Mouse (Mus musculus): ENCODE results near the gene Mmp17. TPM values are rescaled to one million over a fixed set of nuclear protein-coding genes. Genes with fewer than 3 reads are reported as not detected.
A peak's percentile ranks its signal among the peaks of the same experiment; 100 is the strongest.
"Not testable (repeated sequence)": the region's sequence is repeated elsewhere in the genome, so short reads cannot be mapped to it uniquely, and the experiment has no call there.

Gene Mmp17
- polyA plus RNA-seq, 1 experiment from 2014 or later = 2.0 TPM

- H3K9ac ChIP-seq = no peak overlapping the region
- no peaks in the 10 kb centered on the region for H3K4me1 ChIP-seq
- no peaks in the 10 kb centered on the region for H3K9me3 ChIP-seq
- ATAC-seq (ENCODE audit: borderline replicate concordance, extremely low read depth, low FRiP score, low TSS enrichment) = peak; percentile 36; the same call in 1 of the 2 replicates
- H3K4me2 ChIP-seq = no peak overlapping the region
- no peaks in the 10 kb centered on the region for H3K27me3 ChIP-seq
- no peak overlapping the region for H3K4me3 ChIP-seq
- H3K36me3 ChIP-seq = no peaks in the 10 kb centered on the region
- WGBS = 30% methylated on average over 19 of the region's 19 CpGs
- H3K27ac ChIP-seq = no peak overlapping the region; the same call in 1 of the 2 replicates
Measured at GRCm38 (mm10) chr5:129594116-129595114, 10.4 kb downstream of the Mmp17 start.

GRCm38 (mm10) chr5:129602071-129602487 lies 18.1 kb downstream of the Mmp17 start:
- H3K9ac ChIP-seq = no peak overlapping the region
- H3K4me2 ChIP-seq = no peak overlapping the region
- WGBS = 34% methylated on average over 16 of the region's 16 CpGs
- peak; percentile 3; the same call in 1 of the 2 replicates for ATAC-seq (ENCODE audit: borderline replicate concordance, extremely low read depth, low FRiP score, low TSS enrichment)
- H3K27me3 ChIP-seq = no peaks in the 10 kb centered on the region
- H3K4me1 ChIP-seq = no peaks in the 10 kb centered on the region
- H3K36me3 ChIP-seq = no peaks in the 10 kb centered on the region
- H3K4me3 ChIP-seq = no peak overlapping the region
- no peaks in the 10 kb centered on the region for H3K9me3 ChIP-seq
- no peak overlapping the region for H3K27ac ChIP-seq

GRCm38 (mm10) chr5:129607476-129607875 lies 23.5 kb downstream of the Mmp17 start:
- no peak overlapping the region for H3K27ac ChIP-seq
- no peaks in the 10 kb centered on the region for H3K9me3 ChIP-seq
- 70% methylated on average over 8 of the region's 8 CpGs for WGBS
- no peak overlapping the region for H3K9ac ChIP-seq
- no peaks in the 10 kb centered on the region for H3K36me3 ChIP-seq
- no peak overlapping the region for H3K4me3 ChIP-seq
- no peak overlapping the region for H3K4me2 ChIP-seq
- no peaks in the 10 kb centered on the region for H3K4me1 ChIP-seq
- H3K27me3 ChIP-seq = no peaks in the 10 kb centered on the region
- no peak for ATAC-seq (ENCODE audit: borderline replicate concordance, extremely low read depth, low FRiP score, low TSS enrichment)

- Histone ChIP-seq H3K36me3 (no peaks in the 10 kb centered on the region), H3K4me1 (no peaks in the 10 kb centered on the region), H3K4me3 (no peak overlapping the region), H3K9ac (no peak overlapping the region), H3K9me3 (no peaks in the 10 kb centered on the region), H3K27me3 (no peaks in the 10 kb centered on the region), H3K27ac (no peak overlapping the region), H3K4me2 (no peak overlapping the region)
- no peak for ATAC-seq (ENCODE audit: borderline replicate concordance, extremely low read depth, low FRiP score, low TSS enrichment)
- WGBS = 6% methylated on average over 1 of the region's 1 CpGs
Measured at GRCm38 (mm10) chr5:129611060-129611459, 27.1 kb downstream of the Mmp17 start.

GRCm38 (mm10) chr5:129620600-129620999 lies 36.6 kb downstream of the Mmp17 start:
- not testable (repeated sequence) for H3K9me3 ChIP-seq; H3K36me3 ChIP-seq; H3K27me3 ChIP-seq; H3K27ac ChIP-seq; H3K4me3 ChIP-seq; H3K9ac ChIP-seq; H3K4me2 ChIP-seq; H3K4me1 ChIP-seq; ATAC-seq (ENCODE audit: borderline replicate concordance, extremely low read depth, low FRiP score, low TSS enrichment)
- 58% methylated on average over 9 of the region's 9 CpGs for WGBS

GRCm38 (mm10) chr5:129621361-129621760 lies 37.4 kb downstream of the Mmp17 start:
- ATAC-seq (ENCODE audit: borderline replicate concordance, extremely low read depth, low FRiP score, low TSS enrichment) = no peak
- no peak overlapping the region for H3K9ac ChIP-seq
- 65% methylated on average over 5 of the region's 5 CpGs for WGBS
- no peak overlapping the region for H3K4me2 ChIP-seq
- no peaks in the 10 kb centered on the region for H3K4me1 ChIP-seq
- H3K27me3 ChIP-seq = no peaks in the 10 kb centered on the region
- no peak overlapping the region for H3K27ac ChIP-seq
- H3K9me3 ChIP-seq = no peaks in the 10 kb centered on the region
- no peaks in the 10 kb centered on the region for H3K36me3 ChIP-seq
- H3K4me3 ChIP-seq = no peak overlapping the region

GRCm38 (mm10) chr5:129626099-129626498 lies 42.1 kb downstream of the Mmp17 start:
- H3K4me2 ChIP-seq = no peak overlapping the region
- no peaks in the 10 kb centered on the region for H3K36me3 ChIP-seq
- no peak overlapping the region for H3K4me3 ChIP-seq
- H3K27me3 ChIP-seq = no peaks in the 10 kb centered on the region
- no peaks in the 10 kb centered on the region for H3K4me1 ChIP-seq
- ATAC-seq (ENCODE audit: borderline replicate concordance, extremely low read depth, low FRiP score, low TSS enrichment) = no peak
- no peak overlapping the region for H3K9ac ChIP-seq
- H3K27ac ChIP-seq = no peak overlapping the region
- WGBS = 79% methylated on average over 6 of the region's 6 CpGs
- no peaks in the 10 kb centered on the region for H3K9me3 ChIP-seq

- WGBS = 68% methylated on average over 4 of the region's 4 CpGs
- not testable (repeated sequence) for H3K27me3 ChIP-seq; H3K4me2 ChIP-seq; H3K36me3 ChIP-seq; H3K9ac ChIP-seq; ATAC-seq (ENCODE audit: borderline replicate concordance, extremely low read depth, low FRiP score, low TSS enrichment); H3K27ac ChIP-seq; H3K4me3 ChIP-seq; H3K4me1 ChIP-seq; H3K9me3 ChIP-seq
Measured at GRCm38 (mm10) chr5:129626586-129626985, 42.6 kb downstream of the Mmp17 start.

- H3K4me2 ChIP-seq; ATAC-seq (ENCODE audit: borderline replicate concordance, extremely low read depth, low FRiP score, low TSS enrichment); H3K9me3 ChIP-seq; H3K9ac ChIP-seq; H3K4me3 ChIP-seq; H3K4me1 ChIP-seq; H3K27ac ChIP-seq; H3K27me3 ChIP-seq; H3K36me3 ChIP-seq: not testable (repeated sequence)
- 77% methylated on average over 2 of the region's 2 CpGs for WGBS
Measured at GRCm38 (mm10) chr5:129632270-129633250, 48.6 kb downstream of the Mmp17 start.

GRCm38 (mm10) chr5:129650858-129651257 lies 66.9 kb downstream of the Mmp17 start:
- Histone ChIP-seq H3K27me3 (no peaks in the 10 kb centered on the region), H3K36me3 (peaks cover 5% of the 10 kb centered on the region), H3K9me3 (no peaks in the 10 kb centered on the region), H3K4me1 (no peaks in the 10 kb centered on the region), H3K27ac (no peak overlapping the region), H3K9ac (no peak overlapping the region), H3K4me3 (no peak overlapping the region), H3K4me2 (no peak overlapping the region)
- no peak for ATAC-seq (ENCODE audit: borderline replicate concordance, extremely low read depth, low FRiP score, low TSS enrichment)
- 90% methylated on average over 5 of the region's 5 CpGs for WGBS

GRCm38 (mm10) chr5:129657016-129657415 lies 73.0 kb downstream of the Mmp17 start:
- Histone ChIP-seq H3K27me3 (no peaks in the 10 kb centered on the region), H3K36me3 (peaks cover 45% of the 10 kb centered on the region), H3K27ac (no peak overlapping the region), H3K9ac (no peak overlapping the region), H3K4me3 (no peak overlapping the region), H3K9me3 (no peaks in the 10 kb centered on the region), H3K4me1 (no peaks in the 10 kb centered on the region), H3K4me2 (no peak overlapping the region)
- ATAC-seq (ENCODE audit: borderline replicate concordance, extremely low read depth, low FRiP score, low TSS enrichment) = no peak
- 91% methylated on average over 10 of the region's 10 CpGs for WGBS

All from lung, embryonic 15.5 days (tissue).